Mouse (Mus musculus): ENCODE data around the gene Gm28269.

DNA sequence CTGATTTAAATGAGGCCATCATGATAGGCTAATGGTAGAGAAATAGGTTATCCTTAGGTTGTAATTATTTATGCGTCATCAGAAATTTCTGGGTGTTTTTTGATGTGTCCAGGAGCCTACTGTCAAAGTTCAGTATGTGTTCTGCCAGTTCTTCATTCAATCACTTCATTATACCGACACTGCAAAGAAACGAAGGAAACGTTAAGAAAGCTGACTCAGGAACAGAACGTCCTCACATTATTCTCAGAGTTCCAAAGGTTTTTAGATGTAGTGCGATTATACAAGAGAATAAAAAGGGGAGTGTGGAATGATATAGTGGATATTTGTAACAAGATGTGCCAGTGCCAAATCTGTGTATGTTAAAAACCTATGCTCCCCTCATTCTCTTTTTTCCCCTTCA is 49.7 kb downstream of the Gm28269 start:
- no peak for TF ChIP-seq CTCF (IDR thresholded peaks at IDR 0.05; ENCODE audit: low read depth)
- no peak for TF ChIP-seq EP300 (IDR thresholded peaks at IDR 0.05; ENCODE audit: low read depth)
